Mouse (Mus musculus) frontal cortex, postnatal 36 days (tissue): Measurements from ENCODE around the gene Snx13.

Experiments used
- DNase-seq, 2 experiments: peaks; one replicate each; pipeline ENCODE4 v3.0.0; 2022; ENCODE audit warnings: low spot score in 2 of 2

The Snx13 gene

DNA sequence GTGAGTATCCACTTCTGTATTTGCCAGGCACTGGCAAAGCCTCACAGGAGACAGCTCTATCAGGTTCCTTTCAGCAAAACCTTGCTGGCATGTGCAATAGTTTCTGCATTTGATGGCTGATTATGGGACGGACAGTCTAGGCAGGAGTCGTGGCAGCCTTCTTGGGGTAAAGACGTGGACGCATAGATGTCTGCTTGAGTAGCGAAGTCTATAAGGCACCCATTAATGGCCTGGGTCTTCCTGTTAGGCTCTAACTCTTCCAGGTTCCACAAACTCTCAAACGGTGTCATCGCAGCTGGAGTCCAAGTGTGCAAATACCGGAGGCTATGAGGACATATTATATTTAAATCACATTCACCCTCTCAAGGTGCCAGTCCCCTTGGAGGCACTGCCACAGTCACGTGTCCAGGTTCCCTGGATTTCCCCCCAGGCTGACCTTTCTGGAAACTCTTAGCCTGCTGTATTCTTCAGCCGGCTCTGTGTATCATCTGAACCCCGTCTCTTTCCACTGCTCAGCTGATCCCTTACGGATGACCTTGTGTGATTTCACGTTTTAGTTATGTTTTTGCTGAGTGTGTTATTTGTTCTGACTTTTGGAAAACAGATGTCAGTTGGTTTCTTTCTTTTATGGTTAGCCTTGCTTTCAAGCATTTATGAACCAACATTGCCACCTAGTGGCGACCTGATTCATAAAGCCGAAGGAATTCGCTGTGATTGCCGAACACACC, 144.9 kb downstream of the Snx13 start:
- DNase-seq: peak; percentile 68 to 89

DNA sequence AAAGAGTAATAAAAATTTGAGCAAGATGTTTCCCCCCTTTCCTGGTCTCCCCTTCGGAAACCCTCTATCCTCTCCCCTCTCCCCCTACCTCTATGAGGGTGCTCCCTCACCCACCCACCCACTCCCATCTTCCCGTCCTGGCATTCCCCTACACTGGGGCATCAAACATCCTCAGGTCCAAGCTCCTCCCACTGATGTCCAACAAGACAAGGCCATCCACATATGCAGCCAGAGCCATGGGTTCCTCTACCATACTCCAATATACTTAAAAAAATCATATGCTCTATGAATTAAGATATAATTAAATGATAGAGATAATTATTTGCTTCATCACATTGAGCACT, 145.4 kb downstream of the Snx13 start:
- DNase-seq: no peak
